Mouse (Mus musculus) stomach, postnatal 0 days (tissue): ENCODE measurements around the gene Mettl3.
"Not testable (repeated sequence)": the region's sequence is repeated elsewhere in the genome, so short reads cannot be mapped to it uniquely, and the experiment has no call there.

Experiments
- CTCF ChIP-seq: IDR thresholded peaks from 2 replicates; pipeline ENCODE4 v1.5.1; 2016; ENCODE audit warnings: antibody characterized with exemption, low read depth, mild to moderate bottlenecking, moderate library complexity
- EP300 ChIP-seq: optimal IDR thresholded peaks from 2 replicates; pipeline ENCODE3; 2016; ENCODE audit warnings: antibody characterized with exemption

DNA sequence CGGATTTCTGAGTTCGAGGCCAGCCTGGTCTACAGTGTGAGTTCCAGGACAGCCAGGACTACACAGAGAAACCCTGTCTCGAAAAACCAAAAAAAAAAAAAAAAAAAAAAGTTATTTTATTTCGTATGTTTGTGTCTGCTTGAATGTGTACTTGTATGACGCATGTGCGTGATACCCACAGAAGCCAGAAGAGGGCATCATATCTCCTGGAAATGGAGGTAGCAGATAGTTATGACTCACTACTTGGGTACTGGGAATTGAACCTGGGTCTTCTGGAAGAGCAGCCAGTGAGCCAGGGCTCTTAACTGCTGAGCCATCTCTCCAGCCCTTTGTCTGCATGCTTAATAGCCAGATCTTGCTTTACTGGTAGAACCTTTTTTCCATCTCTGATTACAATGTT lies 5.4 kb upstream of the Mettl3 start:
- TF ChIP-seq CTCF, result peak; percentile 38
- not testable (repeated sequence) for TF ChIP-seq EP300
